Comparison of ENCODE assay signal across 15 mouse cellular contexts in the genomic region with DNA sequence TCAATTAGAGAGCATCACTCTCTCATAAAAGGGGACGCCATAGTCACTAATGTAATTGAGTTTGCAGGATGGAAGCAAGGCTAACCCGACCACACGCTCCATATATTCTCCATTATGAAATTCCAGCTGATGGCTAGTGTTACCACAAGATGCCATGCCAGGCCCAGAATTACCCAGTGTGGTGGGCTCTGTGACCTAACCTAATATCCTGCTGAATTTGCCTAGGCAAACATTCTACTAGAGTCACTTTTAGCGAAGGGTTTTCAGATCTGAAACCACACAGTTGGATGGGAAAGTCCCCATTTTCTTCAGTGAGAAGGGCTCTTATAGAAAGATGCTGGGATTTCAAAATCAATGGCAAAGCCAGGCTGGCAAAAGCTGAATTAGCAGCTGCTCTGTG.
DNase-seq lines count a peak whose midpoint lies in the region; ATAC-seq and TF ChIP-seq lines count a peak whose summit lies in the region.
"Had no signal": no experiment of that assay in that cellular context is flagged by ENCODE, and none has a peak within 500 bp of the region (broad histone marks: within the 10 kb centered on the region; RNA-seq: fewer than 3 reads in every experiment).

No protein-coding gene starts in this region.

- ATAC-seq in kidney, embryonic 14.5 days (ENCODE audit: low FRiP score, low TSS enrichment): no peak
- no peak for ATAC-seq in intestine, postnatal 0 days
- no peak for ATAC-seq in frontal cortex, adult (ENCODE audit: low TSS enrichment)
- ATAC-seq: forebrain, embryonic 15.5 days; hindbrain, embryonic 16.5 days had no signal

- DNase-seq in kidney, adult 9 months: no peak
- DNase-seq in CD4-positive helper T cell, adult 2 months (ENCODE audit: low read depth, low spot score): peak; percentile 58
- DNase-seq in T-cell, adult 2 months (ENCODE audit: low spot score): peak; percentile 41
- no peak for DNase-seq in frontal cortex, postnatal 36 days (ENCODE audit: low spot score in 2 of 2)
- DNase-seq in left cerebral cortex, adult 18-20 months (ENCODE audit: low spot score in 2 of 2): no peak
- DNase-seq: adrenal gland, postnatal 25 days; cerebellum, adult 8-10 months; gastrocnemius, adult 2 months; heart, postnatal 10 days; right cerebral cortex, postnatal 4 days had no signal

- H3K9ac ChIP-seq in kidney, embryonic 14.5 days (ENCODE audit: low read depth, low read length): no peak overlapping the region
- H3K9ac ChIP-seq in intestine, postnatal 0 days (ENCODE audit: low read depth, low read length): no peak overlapping the region
- H3K9ac ChIP-seq: forebrain, embryonic 15.5 days had no signal

- H3K4me1 ChIP-seq in kidney, embryonic 14.5 days (ENCODE audit: control insufficient read depth, insufficient read depth, low read length): peaks cover 10% of the 10 kb centered on the region
- H3K4me1 ChIP-seq in intestine, postnatal 0 days (replicated peaks; ENCODE audit: control insufficient read depth, insufficient read depth, low read length): no peaks in the 10 kb centered on the region
- H3K4me1 ChIP-seq: forebrain, embryonic 15.5 days had no signal

- no peaks in the 10 kb centered on the region for H3K27me3 ChIP-seq in kidney, embryonic 14.5 days (ENCODE audit: control insufficient read depth, insufficient read depth, low read length)
- H3K27me3 ChIP-seq in intestine, postnatal 0 days (replicated peaks; ENCODE audit: control insufficient read depth, insufficient read depth, low read length): no peaks in the 10 kb centered on the region
- H3K27me3 ChIP-seq: forebrain, embryonic 15.5 days had no signal

- TF ChIP-seq CTCF in intestine, postnatal 0 days (IDR thresholded peaks at IDR 0.05; ENCODE audit: low read depth): no peak

- H3K36me3 ChIP-seq in kidney, embryonic 14.5 days (ENCODE audit: control insufficient read depth, insufficient read depth, low read length): no peaks in the 10 kb centered on the region
- no peaks in the 10 kb centered on the region for H3K36me3 ChIP-seq in intestine, postnatal 0 days (ENCODE audit: control insufficient read depth, insufficient read depth)
- H3K36me3 ChIP-seq: forebrain, embryonic 15.5 days had no signal

- peak overlapping the region; percentile 51; the same call in 1 of the 2 replicates for H3K27ac ChIP-seq in kidney, embryonic 14.5 days (ENCODE audit: low read depth, low read length)
- peak overlapping the region; percentile 82 for H3K27ac ChIP-seq in intestine, postnatal 0 days (ENCODE audit: low read depth, low read length)
- H3K27ac ChIP-seq: forebrain, embryonic 15.5 days; gastrocnemius, adult 2 months had no signal

- no peaks in the 10 kb centered on the region for H3K9me3 ChIP-seq in kidney, embryonic 14.5 days (ENCODE audit: control insufficient read depth, low read length)
- no peaks in the 10 kb centered on the region for H3K9me3 ChIP-seq in intestine, postnatal 0 days (ENCODE audit: control insufficient read depth)
- H3K9me3 ChIP-seq: forebrain, embryonic 15.5 days had no signal

- H3K4me2 ChIP-seq in kidney, embryonic 14.5 days (replicated peaks; ENCODE audit: low read depth, low read length): no peak overlapping the region
- H3K4me2 ChIP-seq in intestine, postnatal 0 days (replicated peaks; ENCODE audit: low read depth): no peak overlapping the region; the same call in 1 of the 2 replicates
- H3K4me2 ChIP-seq: forebrain, embryonic 15.5 days had no signal

- 62% methylated on average over 4 of the region's 4 CpGs for WGBS in kidney, embryonic 14.5 days
- 59% methylated on average over 4 of the region's 4 CpGs for WGBS in intestine, postnatal 0 days

- H3K4me3 ChIP-seq in kidney, embryonic 14.5 days (ENCODE audit: low read length): no peak overlapping the region
- H3K4me3 ChIP-seq in intestine, postnatal 0 days (ENCODE audit: low read depth, low read length): no peak overlapping the region
- H3K4me3 ChIP-seq: forebrain, embryonic 15.5 days; gastrocnemius, adult 2 months had no signal

Comparison
In these comparisons a context has a peak if more than half of its experiments do, and no peak if none do; other contexts are left out.
1. DNase-seq: peak in CD4-positive helper T cell, adult 2 months (single experiment) and T-cell, adult 2 months (single experiment); none in kidney, adult 9 months (single experiment), frontal cortex, postnatal 36 days (0 of 2) and left cerebral cortex, adult 18-20 months (0 of 2).